ENCODE assay signal across 22 mouse cellular contexts in genomic region chr3:104432651-104433050, GRCm38 (mm10).
DNase-seq lines count a peak whose midpoint lies in the region; ATAC-seq and TF ChIP-seq lines count a peak whose summit lies in the region.
"Had no signal": no experiment of that assay in that cellular context is flagged by ENCODE, and none has a peak within 500 bp of the region (broad histone marks: within the 10 kb centered on the region; RNA-seq: fewer than 3 reads in every experiment).

No protein-coding gene starts in this region.

- H3K4me3 ChIP-seq in heart, embryonic 13.5 days, result no peak overlapping the region
- no peak overlapping the region for H3K4me3 ChIP-seq in liver, postnatal 0 days (ENCODE audit: low read depth, low read length)
- H3K4me3 ChIP-seq in liver, embryonic 11.5 days (ENCODE audit: low read depth, low read length), result no peak overlapping the region
- H3K4me3 ChIP-seq in midbrain, embryonic 11.5 days (ENCODE audit: low read depth, low read length), result no peak overlapping the region
- no peak overlapping the region for H3K4me3 ChIP-seq in midbrain, embryonic 10.5 days
- H3K4me3 ChIP-seq: embryonic facial prominence, embryonic 10.5 days; embryonic facial prominence, embryonic 13.5 days; erythroblast, embryonic 14.5 days; forebrain, embryonic 12.5 days; forebrain, embryonic 15.5 days; heart, embryonic 12.5 days; hindbrain, embryonic 12.5 days; hindbrain, embryonic 15.5 days had no signal

- no peak overlapping the region for H3K9ac ChIP-seq in heart, embryonic 13.5 days
- H3K9ac ChIP-seq in liver, postnatal 0 days (replicated peaks), result no peak overlapping the region
- H3K9ac ChIP-seq in liver, embryonic 11.5 days (ENCODE audit: low read depth, low read length), result no peak overlapping the region
- H3K9ac ChIP-seq in midbrain, embryonic 11.5 days (ENCODE audit: low read length), result no peak overlapping the region
- H3K9ac ChIP-seq: embryonic facial prominence, embryonic 13.5 days; forebrain, embryonic 12.5 days; forebrain, embryonic 15.5 days; heart, embryonic 12.5 days; hindbrain, embryonic 12.5 days; hindbrain, embryonic 15.5 days had no signal

- H3K4me2 ChIP-seq in heart, embryonic 13.5 days, result no peak overlapping the region
- H3K4me2 ChIP-seq in liver, postnatal 0 days (ENCODE audit: low read depth, low read length), result no peak overlapping the region
- no peak overlapping the region for H3K4me2 ChIP-seq in liver, embryonic 11.5 days
- no peak overlapping the region for H3K4me2 ChIP-seq in midbrain, embryonic 11.5 days
- H3K4me2 ChIP-seq: embryonic facial prominence, embryonic 13.5 days; forebrain, embryonic 12.5 days; forebrain, embryonic 15.5 days; hindbrain, embryonic 12.5 days; hindbrain, embryonic 15.5 days had no signal

- peaks cover 38% of the 10 kb centered on the region for H3K4me1 ChIP-seq in heart, embryonic 13.5 days
- peaks cover 20% of the 10 kb centered on the region for H3K4me1 ChIP-seq in liver, postnatal 0 days (ENCODE audit: insufficient read depth)
- no peaks in the 10 kb centered on the region for H3K4me1 ChIP-seq in liver, embryonic 11.5 days (replicated peaks; ENCODE audit: control insufficient read depth, insufficient read depth, low read length)
- H3K4me1 ChIP-seq in midbrain, embryonic 11.5 days (ENCODE audit: control insufficient read depth, insufficient read depth, low read length), result peaks cover 4% of the 10 kb centered on the region
- H3K4me1 ChIP-seq in midbrain, embryonic 10.5 days, result peaks cover 20% of the 10 kb centered on the region
- H3K4me1 ChIP-seq: forebrain, embryonic 15.5 days had no signal

- ATAC-seq in heart, embryonic 13.5 days (ENCODE audit: extremely low read depth, insufficient number of reproducible peaks, low FRiP score, low TSS enrichment), result no peak
- peak; percentile 33; the same call in 1 of the 2 replicates for ATAC-seq in liver, postnatal 0 days
- ATAC-seq in liver, embryonic 11.5 days (replicated peaks; ENCODE audit: low FRiP score), result no peak
- ATAC-seq in midbrain, embryonic 11.5 days (ENCODE audit: low FRiP score), result no peak
- ATAC-seq: activated CD4-positive, CD25-positive, alpha-beta regulatory T cell, adult 4 months; forebrain, embryonic 15.5 days had no signal

- no peaks in the 10 kb centered on the region for H3K27me3 ChIP-seq in heart, embryonic 13.5 days (replicated peaks)
- H3K27me3 ChIP-seq in liver, postnatal 0 days (ENCODE audit: insufficient read depth, low read length), result no peaks in the 10 kb centered on the region
- no peaks in the 10 kb centered on the region for H3K27me3 ChIP-seq in liver, embryonic 11.5 days (replicated peaks; ENCODE audit: control insufficient read depth, insufficient read depth, low read length)
- H3K27me3 ChIP-seq in midbrain, embryonic 11.5 days (ENCODE audit: control insufficient read depth, insufficient read depth, low read length), result no peaks in the 10 kb centered on the region
- H3K27me3 ChIP-seq in midbrain, embryonic 10.5 days (ENCODE audit: low read depth, poor library complexity, severe bottlenecking), result no peaks in the 10 kb centered on the region
- H3K27me3 ChIP-seq: embryonic facial prominence, embryonic 13.5 days; forebrain, embryonic 12.5 days; forebrain, embryonic 15.5 days; heart, embryonic 12.5 days; hindbrain, embryonic 12.5 days; hindbrain, embryonic 15.5 days had no signal

- H3K9me3 ChIP-seq in heart, embryonic 13.5 days, result no peaks in the 10 kb centered on the region
- no peaks in the 10 kb centered on the region for H3K9me3 ChIP-seq in liver, postnatal 0 days (ENCODE audit: low read length)
- no peaks in the 10 kb centered on the region for H3K9me3 ChIP-seq in liver, embryonic 11.5 days (ENCODE audit: control insufficient read depth, low read length)
- no peaks in the 10 kb centered on the region for H3K9me3 ChIP-seq in midbrain, embryonic 11.5 days (ENCODE audit: control insufficient read depth, low read length)
- no peaks in the 10 kb centered on the region for H3K9me3 ChIP-seq in midbrain, embryonic 10.5 days (replicated peaks)
- H3K9me3 ChIP-seq: embryonic facial prominence, embryonic 10.5 days; embryonic facial prominence, embryonic 13.5 days; forebrain, embryonic 12.5 days; forebrain, embryonic 15.5 days; heart, embryonic 12.5 days; hindbrain, embryonic 12.5 days; hindbrain, embryonic 15.5 days had no signal

- intact Hi-C loops in heart, postnatal 14 days (cut with DNase I), result no loop called here

- no peak for TF ChIP-seq EP300 in liver, postnatal 0 days (IDR thresholded peaks at IDR 0.05; ENCODE audit: low read depth)

- TF ChIP-seq CTCF in liver, postnatal 0 days (IDR thresholded peaks at IDR 0.05; ENCODE audit: low read depth), result no peak

- no peak for DNase-seq in heart, postnatal 14 days
- no peak for DNase-seq in liver, postnatal 0 days
- DNase-seq in liver, embryonic 11.5 days (ENCODE audit: low spot score), result no peak
- peak; percentile 33 for DNase-seq in midbrain, embryonic 11.5 days (ENCODE audit: low spot score, missing footprints)
- no peak for DNase-seq in midbrain, embryonic 10.5 days (ENCODE audit: low spot score)
- DNase-seq: adrenal gland, adult 8-10 months; adrenal gland, postnatal 25 days; cerebellum, adult 11-12 months; cerebellum, adult 8-10 months; cerebellum, postnatal 36 days; embryo, embryonic 11 days; gastrocnemius, postnatal 25 days had no signal

- H3K36me3 ChIP-seq in heart, embryonic 13.5 days, result no peaks in the 10 kb centered on the region
- H3K36me3 ChIP-seq in liver, postnatal 0 days (replicated peaks; ENCODE audit: insufficient read depth, low read length), result no peaks in the 10 kb centered on the region
- H3K36me3 ChIP-seq in liver, embryonic 11.5 days (ENCODE audit: control insufficient read depth, insufficient read depth, low read length), result no peaks in the 10 kb centered on the region
- no peaks in the 10 kb centered on the region for H3K36me3 ChIP-seq in midbrain, embryonic 11.5 days (ENCODE audit: control insufficient read depth, insufficient read depth, low read length)
- H3K36me3 ChIP-seq in midbrain, embryonic 10.5 days, result no peaks in the 10 kb centered on the region
- H3K36me3 ChIP-seq: embryonic facial prominence, embryonic 10.5 days; embryonic facial prominence, embryonic 13.5 days; forebrain, embryonic 12.5 days; forebrain, embryonic 15.5 days; heart, embryonic 12.5 days; hindbrain, embryonic 12.5 days; hindbrain, embryonic 15.5 days had no signal

- peak overlapping the region; percentile 81; the same call in 1 of the 2 replicates for H3K27ac ChIP-seq in heart, embryonic 13.5 days (replicated peaks)
- peak overlapping the region; percentile 76 for H3K27ac ChIP-seq in liver, postnatal 0 days (ENCODE audit: low read depth)
- no peak overlapping the region for H3K27ac ChIP-seq in liver, embryonic 11.5 days (ENCODE audit: low read depth, low read length)
- H3K27ac ChIP-seq in midbrain, embryonic 11.5 days (ENCODE audit: low read depth, low read length), result no peak overlapping the region
- H3K27ac ChIP-seq in midbrain, embryonic 10.5 days (replicated peaks), result no peak overlapping the region
- H3K27ac ChIP-seq: embryonic facial prominence, embryonic 10.5 days; embryonic facial prominence, embryonic 13.5 days; forebrain, embryonic 12.5 days; forebrain, embryonic 15.5 days; hindbrain, embryonic 12.5 days; hindbrain, embryonic 15.5 days had no signal

- WGBS in heart, embryonic 13.5 days, result 82% methylated on average over 6 of the region's 6 CpGs
- 61% methylated on average over 6 of the region's 6 CpGs for WGBS in liver, postnatal 0 days (ENCODE audit: insufficient replicate concordance)
- 77% methylated on average over 6 of the region's 6 CpGs for WGBS in liver, embryonic 11.5 days
- 87% methylated on average over 6 of the region's 6 CpGs for WGBS in midbrain, embryonic 11.5 days
- 79% methylated on average over 6 of the region's 6 CpGs for WGBS in midbrain, embryonic 10.5 days

Comparison
In these comparisons a context has a peak if more than half of its experiments do, and no peak if none do; other contexts are left out.
1. H3K27ac ChIP-seq: peak in heart, embryonic 13.5 days (single experiment) and liver, postnatal 0 days (single experiment); none in liver, embryonic 11.5 days (single experiment), midbrain, embryonic 11.5 days (single experiment) and midbrain, embryonic 10.5 days (single experiment).